Mouse (Mus musculus): ENCODE measurements around the gene Gpatch1.

The Gpatch1 gene

GRCm38 (mm10) chr7:35317729-35318609 lies at the start of gene Gpatch1:
Gene Gpatch1, minus strand, starts transcription at chr7:35318440.
- DNase-seq, result peak; percentile 76 to 97

GRCm38 (mm10) chr7:35365161-35365910 lies 47.1 kb upstream of the Gpatch1 start:
- no peak for DNase-seq

GRCm38 (mm10) chr7:35362868-35363267 lies 44.6 kb upstream of the Gpatch1 start:
- no peak for DNase-seq

GRCm38 (mm10) chr7:35362253-35362652 lies 44.0 kb upstream of the Gpatch1 start:
- DNase-seq, result no peak

GRCm38 (mm10) chr7:35357621-35358020 lies 39.4 kb upstream of the Gpatch1 start:
- DNase-seq, result no peak

GRCm38 (mm10) chr7:35355303-35355872 lies 37.1 kb upstream of the Gpatch1 start:
- DNase-seq, result no peak

- DNase-seq, result no peak
These were observed 35.1 kb upstream of the Gpatch1 start for GRCm38 (mm10) chr7:35353306-35353705.

- no peak for DNase-seq
These were observed 32.9 kb upstream of the Gpatch1 start for GRCm38 (mm10) chr7:35351155-35351554.

- DNase-seq, result no peak
These were observed 31.8 kb upstream of the Gpatch1 start for GRCm38 (mm10) chr7:35349886-35350684.

GRCm38 (mm10) chr7:35349022-35349421 lies 30.8 kb upstream of the Gpatch1 start:
- no peak for DNase-seq

- no peak for DNase-seq
These were observed 29.9 kb upstream of the Gpatch1 start for GRCm38 (mm10) chr7:35347918-35348700.

- no peak for DNase-seq
These were observed 26.6 kb upstream of the Gpatch1 start for GRCm38 (mm10) chr7:35344785-35345330.

GRCm38 (mm10) chr7:35342498-35342897 lies 24.3 kb upstream of the Gpatch1 start:
- no peak for DNase-seq

- no peak for DNase-seq
These were observed 23.0 kb upstream of the Gpatch1 start for GRCm38 (mm10) chr7:35341282-35341681.

- DNase-seq, result no peak
These were observed 22.0 kb upstream of the Gpatch1 start for GRCm38 (mm10) chr7:35340196-35340595.

- DNase-seq, result peak in 1 of 2 experiments; percentile 21
These were observed 16.6 kb upstream of the Gpatch1 start for GRCm38 (mm10) chr7:35334527-35335452.

GRCm38 (mm10) chr7:35333692-35334526 lies 15.7 kb upstream of the Gpatch1 start, which contains the start of gene Rhpn2:
Gene Rhpn2, plus strand, starts transcription at chr7:35334170.
- peak; percentile 96 to 99 for DNase-seq

GRCm38 (mm10) chr7:35333231-35333651 lies 15.0 kb upstream of the Gpatch1 start:
- no peak for DNase-seq

- no peak for DNase-seq
These were observed 13.3 kb upstream of the Gpatch1 start for GRCm38 (mm10) chr7:35331590-35331989.

Data from spleen, adult 18-20 months (tissue).